Mouse (Mus musculus): ENCODE data around the gene Cfap221. TPM values are rescaled to one million over a fixed set of nuclear protein-coding genes. Genes with fewer than 3 reads are reported as not detected.

The Cfap221 gene
- polyA plus RNA-seq, 1 experiment, result 0.20 TPM

GRCm38 (mm10) chr1:119907206-119907748, 89.8 kb downstream of the Cfap221 start:
- DNase-seq (ENCODE audit: extremely low spot score in 1 of 2, low spot score in 1 of 2), result no peak

GRCm38 (mm10) chr1:119903231-119903620, 93.8 kb downstream of the Cfap221 start:
- DNase-seq (ENCODE audit: extremely low spot score in 1 of 2, low spot score in 1 of 2), result no peak

- no peak for DNase-seq (ENCODE audit: extremely low spot score in 1 of 2, low spot score in 1 of 2)
Measured at GRCm38 (mm10) chr1:119902551-119903230, 94.3 kb downstream of the Cfap221 start.

GRCm38 (mm10) chr1:119899195-119900123, 97.6 kb downstream of the Cfap221 start:
- DNase-seq (ENCODE audit: extremely low spot score in 1 of 2, low spot score in 1 of 2), result peak; percentile 66 to 69

GRCm38 (mm10) chr1:119894936-119895335, 102.1 kb downstream of the Cfap221 start:
- peak in 1 of 2 experiments; percentile 72 for DNase-seq (ENCODE audit: extremely low spot score in 1 of 2, low spot score in 1 of 2)

- DNase-seq (ENCODE audit: extremely low spot score in 1 of 2, low spot score in 1 of 2), result peak in 1 of 2 experiments; percentile 61
Measured at GRCm38 (mm10) chr1:119893600-119893999, 103.4 kb downstream of the Cfap221 start.

GRCm38 (mm10) chr1:119892933-119893332, 104.1 kb downstream of the Cfap221 start:
- no peak for DNase-seq (ENCODE audit: extremely low spot score in 1 of 2, low spot score in 1 of 2)

- DNase-seq (ENCODE audit: extremely low spot score in 1 of 2, low spot score in 1 of 2), result no peak
Measured at GRCm38 (mm10) chr1:119891865-119892264, 105.2 kb downstream of the Cfap221 start.

- DNase-seq (ENCODE audit: extremely low spot score in 1 of 2, low spot score in 1 of 2), result peak; percentile 67 to 83
Measured at GRCm38 (mm10) chr1:119891149-119891548, 105.9 kb downstream of the Cfap221 start.

- no peak for DNase-seq (ENCODE audit: extremely low spot score in 1 of 2, low spot score in 1 of 2)
Measured at GRCm38 (mm10) chr1:119889347-119889746, 107.7 kb downstream of the Cfap221 start.

- no peak for DNase-seq (ENCODE audit: extremely low spot score in 1 of 2, low spot score in 1 of 2)
Measured at GRCm38 (mm10) chr1:119886320-119886719, 110.7 kb downstream of the Cfap221 start.

GRCm38 (mm10) chr1:119884272-119884671, 112.8 kb downstream of the Cfap221 start:
- DNase-seq (ENCODE audit: extremely low spot score in 1 of 2, low spot score in 1 of 2), result peak in 1 of 2 experiments; percentile 70

- DNase-seq (ENCODE audit: extremely low spot score in 1 of 2, low spot score in 1 of 2), result peak in 1 of 2 experiments; percentile 78
Measured at GRCm38 (mm10) chr1:119878909-119879308, 118.1 kb downstream of the Cfap221 start.

- DNase-seq (ENCODE audit: extremely low spot score in 1 of 2, low spot score in 1 of 2), result no peak
Measured at GRCm38 (mm10) chr1:119877469-119877868, 119.6 kb downstream of the Cfap221 start.

Other genes starting within 250 kb of the Cfap221 start
- 21.0 and 23.2 TPM in 2 replicates for gene Ptpn4, start 159.6 kb downstream of the Cfap221 start, polyA plus RNA-seq (2012; rRNA removed)
- gene Tmem177, start 84.0 kb downstream of the Cfap221 start, polyA plus RNA-seq (2012; rRNA removed), result 6.7 and 7.4 TPM in 2 replicates
- gene Sctr, start 9.7 kb upstream of the Cfap221 start, polyA plus RNA-seq (2012; rRNA removed), result 0.53 and 0.66 TPM in 2 replicates
- gene Tmem37, start 76.8 kb upstream of the Cfap221 start, polyA plus RNA-seq (2012; rRNA removed), result 3.9 and 5.1 TPM in 2 replicates
- gene Dbi, start 123.8 kb upstream of the Cfap221 start, polyA plus RNA-seq (2012; rRNA removed), result 768 and 847 TPM in 2 replicates
- gene 3110009E18Rik, start 124.0 kb upstream of the Cfap221 start, polyA plus RNA-seq (2012; rRNA removed), result 4.1 and 4.6 TPM in 2 replicates

All from frontal cortex, adult 2 months (tissue).